Mouse (Mus musculus): ENCODE results near the gene Arid1b.

DNA sequence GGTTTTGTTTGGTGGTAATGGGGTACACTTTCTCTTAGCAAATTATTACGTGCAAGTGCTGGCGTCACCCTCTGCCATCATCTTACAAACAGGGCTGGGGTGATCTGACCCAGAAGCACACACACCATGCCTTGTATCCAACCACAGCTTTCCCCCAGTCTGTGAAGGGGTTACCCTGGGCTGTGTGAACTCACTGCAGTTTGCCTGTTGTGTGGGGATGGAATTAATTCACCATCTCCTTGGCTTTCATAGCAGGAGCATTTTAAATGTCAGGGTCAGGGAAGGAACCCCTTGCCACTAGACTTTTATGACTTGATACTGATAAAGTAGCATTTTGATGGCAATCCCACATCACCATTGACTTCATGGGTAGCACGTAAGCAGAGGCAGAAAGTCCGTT is 102.9 kb downstream of the Arid1b start:
- TF ChIP-seq CTCF (IDR thresholded peaks at IDR 0.05; ENCODE audit: low read depth, low read length) (no peak), GATA1 (IDR thresholded peaks at IDR 0.05; ENCODE audit: borderline replicate concordance, low read length) (no peak), TAL1 (conservative IDR thresholded peaks at IDR 0.05; ENCODE audit: low read depth, low read length) (no peak)
